Mouse (Mus musculus): Measurements from ENCODE around the gene Wdfy4. TPM values are rescaled to one million over a fixed set of nuclear protein-coding genes. Genes with fewer than 3 reads are reported as not detected.

The Wdfy4 gene
- polyA plus RNA-seq, 1 experiment from 2014 or later = 0.19 TPM

DNA sequence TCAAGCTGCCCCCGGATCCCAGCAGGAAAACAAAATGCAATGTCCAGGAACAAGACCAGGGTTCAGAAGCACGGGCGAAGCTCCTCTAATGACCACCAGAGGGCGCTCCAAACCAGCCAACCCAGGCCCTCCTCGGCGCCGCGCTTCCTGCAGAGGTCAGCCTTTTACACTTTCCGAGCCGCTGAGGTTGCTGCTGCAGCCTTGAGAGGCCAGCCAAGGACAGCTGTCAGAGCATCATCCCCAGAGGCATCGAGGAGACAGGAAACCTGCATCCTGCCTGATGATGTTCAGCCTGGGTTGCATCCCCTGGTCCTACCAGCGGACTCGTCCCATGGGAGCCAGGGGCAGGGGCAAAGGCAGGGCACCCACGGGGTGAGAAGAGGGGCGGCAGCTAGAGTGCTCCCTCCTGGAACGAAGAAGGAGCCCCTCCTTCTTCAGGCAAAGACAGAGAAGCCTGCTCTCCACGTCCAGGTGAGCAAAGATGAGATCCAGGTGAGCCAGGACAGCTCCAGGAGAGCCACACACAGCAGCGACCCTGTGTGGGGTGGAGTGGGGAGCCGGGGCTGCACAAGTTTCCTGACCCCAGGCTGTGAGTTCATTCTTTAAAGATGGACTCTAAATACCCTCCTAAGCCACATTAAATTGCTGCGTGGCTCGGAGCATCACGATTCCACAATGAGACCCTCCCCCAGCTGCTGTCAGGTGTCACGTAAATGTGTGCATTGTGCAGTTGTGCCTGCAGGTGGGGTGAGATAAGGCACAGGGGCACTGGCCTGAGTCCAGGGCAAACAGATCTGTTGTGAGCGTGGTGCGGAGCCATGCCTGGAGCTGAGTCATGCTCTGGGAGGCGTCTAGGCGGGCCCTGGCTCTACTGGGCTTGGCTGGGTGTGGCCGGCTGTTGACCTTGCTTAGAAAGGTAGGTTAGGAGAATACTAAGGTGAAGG is 28.8 kb upstream of the Wdfy4 start, which contains the start of gene Arhgap22:
Arhgap22 (plus strand) TSS at position 204 of the 944 bp plus-strand sequence.
- H3K27ac ChIP-seq = no peak within 1 kb of the TSS
- H3K9me3 ChIP-seq (ENCODE audit: control insufficient read depth, low read length) = no peaks in the 10 kb centered on the region
- WGBS = 17% methylated on average over 28 of the region's 28 CpGs
- no peaks in the 10 kb centered on the region; the same call in 1 of the 2 replicates for H3K4me1 ChIP-seq (replicated peaks; ENCODE audit: control insufficient read depth, insufficient read depth, low read length)
- H3K4me2 ChIP-seq (replicated peaks) = peak within 1 kb of the TSS; percentile 55
- no peaks in the 10 kb centered on the region for H3K36me3 ChIP-seq (replicated peaks; ENCODE audit: control insufficient read depth, insufficient read depth)
- H3K9ac ChIP-seq = peak within 1 kb of the TSS; percentile 53
- ATAC-seq (ENCODE audit: low FRiP score) (peak; percentile 75), DNase-seq (ENCODE audit: low spot score) (peak; percentile 90)
- H3K4me3 ChIP-seq (replicated peaks; ENCODE audit: low read length) = peak within 1 kb of the TSS; percentile 22
- no peaks in the 10 kb centered on the region for H3K27me3 ChIP-seq (ENCODE audit: control insufficient read depth, insufficient read depth, low read length)

DNA sequence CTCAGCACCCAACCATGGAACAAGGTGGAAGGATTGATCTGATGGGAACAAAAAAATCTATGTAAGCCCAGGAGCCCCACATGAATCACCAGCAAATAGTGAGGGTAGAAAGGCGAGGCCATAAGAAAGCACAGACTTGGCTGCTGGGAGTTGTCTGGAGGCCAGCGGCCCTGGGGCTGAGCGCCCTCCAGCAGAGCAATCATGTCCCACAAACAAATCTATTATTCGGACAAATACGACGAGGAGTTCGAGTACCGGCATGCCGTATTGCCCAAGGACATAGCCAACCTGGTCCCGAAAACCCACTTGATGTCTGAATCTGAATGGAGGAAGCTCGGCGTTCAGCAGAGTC is 27.6 kb upstream of the Wdfy4 start:
- ATAC-seq (ENCODE audit: low FRiP score) (no peak), DNase-seq (ENCODE audit: low spot score) (no peak)
- Histone ChIP-seq H3K36me3 (replicated peaks; ENCODE audit: control insufficient read depth, insufficient read depth) (no peaks in the 10 kb centered on the region), H3K9me3 (ENCODE audit: control insufficient read depth, low read length) (no peaks in the 10 kb centered on the region), H3K27me3 (ENCODE audit: control insufficient read depth, insufficient read depth, low read length) (no peaks in the 10 kb centered on the region), H3K4me3 (replicated peaks; ENCODE audit: low read length) (no peak overlapping the region), H3K4me2 (replicated peaks) (no peak overlapping the region), H3K9ac (no peak overlapping the region), H3K27ac (no peak overlapping the region), H3K4me1 (replicated peaks; ENCODE audit: control insufficient read depth, insufficient read depth, low read length) (no peaks in the 10 kb centered on the region; the same call in 1 of the 2 replicates)
- 89% methylated on average over 12 of the region's 12 CpGs for WGBS

DNA sequence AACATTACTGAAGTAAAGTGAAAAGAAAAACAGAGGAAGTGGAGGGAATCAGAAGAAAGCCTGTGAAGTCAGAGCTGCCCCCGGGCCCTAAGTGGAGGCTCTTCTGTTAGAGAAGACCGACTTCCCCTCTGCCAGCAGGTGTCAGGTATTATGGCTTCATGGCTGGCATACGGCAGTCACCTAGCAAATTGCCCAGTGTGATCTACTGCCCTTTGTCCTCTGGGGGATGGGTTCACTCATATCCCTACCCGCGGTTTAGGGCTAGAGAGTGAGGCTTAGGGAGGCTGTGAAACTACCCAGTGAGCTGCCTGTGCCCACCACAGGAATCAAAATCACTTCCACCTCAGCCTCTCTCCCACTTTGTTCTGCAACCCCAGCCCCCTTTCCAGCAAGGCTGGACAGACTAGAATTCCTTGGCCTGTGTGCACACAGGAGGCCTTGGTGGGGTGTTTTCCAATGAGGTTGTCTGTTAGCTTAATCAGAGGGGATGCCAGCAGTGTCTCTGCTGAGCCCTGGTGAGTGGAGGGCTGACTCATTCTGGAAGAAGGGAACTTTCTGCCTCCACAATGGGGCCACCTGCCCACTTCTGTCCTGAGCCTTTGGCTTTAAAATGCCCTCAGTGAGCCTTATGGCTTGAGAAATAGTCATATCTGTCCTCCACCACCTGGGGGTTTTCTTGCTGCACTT is 27.1 kb upstream of the Wdfy4 start:
- no peak overlapping the region for H3K27ac ChIP-seq
- no peak for DNase-seq (ENCODE audit: low spot score)
- no peak overlapping the region for H3K4me2 ChIP-seq (replicated peaks)
- 65% methylated on average over 5 of the region's 5 CpGs for WGBS
- H3K27me3 ChIP-seq (ENCODE audit: control insufficient read depth, insufficient read depth, low read length) = no peaks in the 10 kb centered on the region
- no peak for ATAC-seq (ENCODE audit: low FRiP score)
- H3K4me1 ChIP-seq (replicated peaks; ENCODE audit: control insufficient read depth, insufficient read depth, low read length) = no peaks in the 10 kb centered on the region; the same call in 1 of the 2 replicates
- no peak overlapping the region for H3K4me3 ChIP-seq (replicated peaks; ENCODE audit: low read length)
- H3K9ac ChIP-seq = no peak overlapping the region
- H3K9me3 ChIP-seq (ENCODE audit: control insufficient read depth, low read length) = no peaks in the 10 kb centered on the region
- no peaks in the 10 kb centered on the region for H3K36me3 ChIP-seq (replicated peaks; ENCODE audit: control insufficient read depth, insufficient read depth)

DNA sequence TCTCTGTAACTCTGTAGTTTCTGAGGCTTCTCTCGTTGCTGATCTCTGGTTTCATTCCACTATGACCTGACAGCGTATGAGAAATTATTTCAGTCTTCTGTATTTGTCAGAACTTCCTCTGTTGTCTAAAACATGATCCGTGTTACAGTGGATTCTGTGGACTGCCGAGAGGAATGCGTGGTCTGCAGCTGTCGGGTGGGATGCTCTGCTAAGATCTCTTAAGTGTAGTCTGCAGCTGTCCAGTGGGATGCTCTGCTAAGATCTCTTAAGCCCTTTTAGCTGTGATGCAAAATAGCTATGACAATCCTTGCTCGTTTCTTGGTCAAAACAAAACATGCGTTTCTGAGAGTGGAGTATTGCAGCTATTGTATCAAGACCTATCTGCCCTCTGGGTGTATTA is 25.5 kb upstream of the Wdfy4 start:
- ATAC-seq (ENCODE audit: low FRiP score) = no peak

DNA sequence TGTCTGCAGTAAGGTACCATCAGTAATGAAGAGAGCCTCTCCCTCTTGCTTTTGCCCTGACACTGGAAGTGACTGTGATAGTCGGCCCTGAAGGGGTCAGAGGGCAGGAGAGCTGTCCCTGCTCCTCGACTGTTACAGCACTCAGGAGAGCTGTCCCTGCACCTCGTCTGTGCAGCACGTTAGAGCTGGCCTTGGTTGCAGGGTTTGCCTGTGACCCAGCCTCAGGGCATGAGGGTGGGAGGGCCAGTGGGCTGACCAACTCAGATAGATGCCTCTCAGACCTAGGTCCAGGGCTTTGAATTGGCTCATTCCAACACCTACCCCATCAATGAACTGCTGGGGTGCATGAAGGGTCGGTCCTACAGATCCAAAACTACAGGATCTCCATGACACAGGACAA is 23.0 kb upstream of the Wdfy4 start:
- ATAC-seq (ENCODE audit: low FRiP score) (no peak), DNase-seq (ENCODE audit: low spot score) (no peak)
- Histone ChIP-seq H3K4me2 (replicated peaks) (no peak overlapping the region), H3K9ac (no peak overlapping the region), H3K36me3 (replicated peaks; ENCODE audit: control insufficient read depth, insufficient read depth) (no peaks in the 10 kb centered on the region), H3K9me3 (ENCODE audit: control insufficient read depth, low read length) (no peaks in the 10 kb centered on the region), H3K4me1 (replicated peaks; ENCODE audit: control insufficient read depth, insufficient read depth, low read length) (no peaks in the 10 kb centered on the region), H3K4me3 (replicated peaks; ENCODE audit: low read length) (no peak overlapping the region), H3K27me3 (ENCODE audit: control insufficient read depth, insufficient read depth, low read length) (no peaks in the 10 kb centered on the region), H3K27ac (no peak overlapping the region)
- WGBS = 45% methylated on average over 5 of the region's 5 CpGs

More for the DNA sequence above, 25.5 kb upstream of the Wdfy4 start:
- no peak for DNase-seq (ENCODE audit: low spot score)
- WGBS = 82% methylated on average over 8 of the region's 8 CpGs
- H3K9me3 ChIP-seq (ENCODE audit: control insufficient read depth, low read length) = no peaks in the 10 kb centered on the region
- no peak overlapping the region for H3K4me2 ChIP-seq (replicated peaks)
- H3K4me3 ChIP-seq (replicated peaks; ENCODE audit: low read length) = no peak overlapping the region
- H3K27me3 ChIP-seq (ENCODE audit: control insufficient read depth, insufficient read depth, low read length) = no peaks in the 10 kb centered on the region
- no peak overlapping the region for H3K9ac ChIP-seq
- no peak overlapping the region for H3K27ac ChIP-seq
- no peaks in the 10 kb centered on the region for H3K36me3 ChIP-seq (replicated peaks; ENCODE audit: control insufficient read depth, insufficient read depth)
- H3K4me1 ChIP-seq (replicated peaks; ENCODE audit: control insufficient read depth, insufficient read depth, low read length) = no peaks in the 10 kb centered on the region; the same call in 1 of the 2 replicates

DNA sequence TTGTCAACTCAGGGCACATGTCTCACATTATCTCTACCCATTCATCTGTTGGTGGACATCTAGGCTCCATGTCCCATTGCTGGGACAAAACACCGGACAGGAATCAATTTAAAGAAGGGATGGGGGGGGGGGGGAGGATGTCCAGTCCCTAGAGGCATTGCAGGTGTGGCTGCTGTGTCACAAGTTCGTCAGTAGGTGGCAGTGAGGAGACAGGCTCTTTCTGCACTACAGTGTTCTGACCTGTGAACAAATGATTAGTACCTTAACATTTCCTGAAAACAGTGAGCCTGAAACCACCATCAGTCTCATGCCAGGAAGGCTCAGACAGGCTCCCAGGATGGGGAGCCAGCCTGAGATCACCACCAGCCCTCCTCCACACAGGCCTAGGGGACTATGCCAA is 21.7 kb upstream of the Wdfy4 start:
- H3K36me3 ChIP-seq (replicated peaks; ENCODE audit: control insufficient read depth, insufficient read depth) = no peaks in the 10 kb centered on the region
- WGBS = 25% methylated on average over 2 of the region's 2 CpGs
- no peak for ATAC-seq (ENCODE audit: low FRiP score)
- H3K9ac ChIP-seq = no peak overlapping the region
- no peak overlapping the region for H3K4me3 ChIP-seq (replicated peaks; ENCODE audit: low read length)
- H3K27me3 ChIP-seq (ENCODE audit: control insufficient read depth, insufficient read depth, low read length) = no peaks in the 10 kb centered on the region
- DNase-seq (ENCODE audit: low spot score) = no peak
- no peak overlapping the region for H3K4me2 ChIP-seq (replicated peaks)
- no peak overlapping the region for H3K27ac ChIP-seq
- no peaks in the 10 kb centered on the region for H3K9me3 ChIP-seq (ENCODE audit: control insufficient read depth, low read length)
- H3K4me1 ChIP-seq (replicated peaks; ENCODE audit: control insufficient read depth, insufficient read depth, low read length) = no peaks in the 10 kb centered on the region

DNA sequence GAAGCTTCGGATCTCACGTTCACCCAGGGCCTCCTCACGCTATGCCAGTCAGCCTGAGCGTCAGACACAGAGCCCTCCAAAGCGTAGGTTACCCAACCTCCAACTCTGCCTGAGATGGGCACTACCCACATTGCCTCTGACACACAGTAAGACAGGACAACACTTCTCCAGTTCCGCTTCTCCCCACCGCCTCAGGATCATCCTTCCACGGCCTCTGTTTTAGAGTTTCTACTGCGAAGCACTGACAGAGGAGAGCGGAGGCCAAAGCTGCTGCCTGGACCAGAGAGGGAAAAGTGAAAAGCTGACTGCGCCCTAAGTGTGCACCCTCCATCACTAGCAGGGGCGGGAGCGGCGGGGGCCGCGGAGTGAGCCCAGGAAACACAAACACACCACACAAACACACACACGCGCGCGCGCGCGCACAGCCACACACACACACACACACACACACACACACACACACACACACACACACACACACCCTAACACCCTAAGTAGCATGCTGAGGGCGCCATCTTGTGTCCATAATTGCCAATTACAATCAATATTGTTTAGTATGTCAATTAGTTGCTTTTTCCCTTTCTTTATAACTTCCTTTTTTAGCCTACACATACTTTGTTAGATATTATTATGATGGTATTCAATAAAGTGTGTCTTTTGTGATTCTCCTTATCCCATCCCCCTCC is 20.1 kb upstream of the Wdfy4 start:
- H3K4me3 ChIP-seq (replicated peaks; ENCODE audit: low read length) = peak overlapping the region; percentile 16; the same call in 1 of the 2 replicates

DNA sequence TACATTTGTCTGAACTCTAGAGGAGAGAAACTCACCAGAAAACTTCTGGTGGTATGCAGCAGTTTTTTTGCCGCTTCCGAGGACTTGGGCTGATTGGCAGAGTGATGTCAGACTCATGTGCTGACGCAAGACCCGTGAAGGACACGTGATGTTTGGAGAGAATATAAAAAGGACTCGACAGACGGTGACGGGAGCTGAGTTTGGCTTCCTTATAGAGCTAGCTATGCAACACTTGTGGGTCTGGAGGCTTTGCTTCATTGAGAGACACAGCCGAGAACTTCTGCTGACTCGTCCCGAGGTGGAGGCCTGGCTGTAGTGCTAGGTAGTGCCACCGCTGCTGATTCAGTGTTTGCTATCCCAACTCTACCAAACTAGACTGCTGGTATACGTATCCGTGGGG is 18.5 kb upstream of the Wdfy4 start:
- Histone ChIP-seq H3K9ac (no peak overlapping the region), H3K4me3 (replicated peaks; ENCODE audit: low read length) (no peak overlapping the region), H3K36me3 (replicated peaks; ENCODE audit: control insufficient read depth, insufficient read depth) (no peaks in the 10 kb centered on the region), H3K4me1 (replicated peaks; ENCODE audit: control insufficient read depth, insufficient read depth, low read length) (no peaks in the 10 kb centered on the region), H3K27ac (no peak overlapping the region), H3K4me2 (replicated peaks) (no peak overlapping the region), H3K9me3 (ENCODE audit: control insufficient read depth, low read length) (no peaks in the 10 kb centered on the region), H3K27me3 (ENCODE audit: control insufficient read depth, insufficient read depth, low read length) (no peaks in the 10 kb centered on the region)
- ATAC-seq (ENCODE audit: low FRiP score) (no peak), DNase-seq (ENCODE audit: low spot score) (no peak)
- 93% methylated on average over 14 of the region's 14 CpGs for WGBS

More for the DNA sequence above, 20.1 kb upstream of the Wdfy4 start:
- 37% methylated on average over 24 of the region's 24 CpGs for WGBS
- peak; percentile 85 for DNase-seq (ENCODE audit: low spot score)
- no peak overlapping the region for H3K27ac ChIP-seq
- peak; percentile 51; the same call in 1 of the 2 replicates for ATAC-seq (ENCODE audit: low FRiP score)
- H3K9me3 ChIP-seq (ENCODE audit: control insufficient read depth, low read length) = no peaks in the 10 kb centered on the region
- no peaks in the 10 kb centered on the region for H3K27me3 ChIP-seq (ENCODE audit: control insufficient read depth, insufficient read depth, low read length)
- H3K36me3 ChIP-seq (replicated peaks; ENCODE audit: control insufficient read depth, insufficient read depth) = no peaks in the 10 kb centered on the region
- peak overlapping the region; percentile 47 for H3K4me2 ChIP-seq (replicated peaks)
- no peak overlapping the region for H3K9ac ChIP-seq
- H3K4me1 ChIP-seq (replicated peaks; ENCODE audit: control insufficient read depth, insufficient read depth, low read length) = no peaks in the 10 kb centered on the region

DNA sequence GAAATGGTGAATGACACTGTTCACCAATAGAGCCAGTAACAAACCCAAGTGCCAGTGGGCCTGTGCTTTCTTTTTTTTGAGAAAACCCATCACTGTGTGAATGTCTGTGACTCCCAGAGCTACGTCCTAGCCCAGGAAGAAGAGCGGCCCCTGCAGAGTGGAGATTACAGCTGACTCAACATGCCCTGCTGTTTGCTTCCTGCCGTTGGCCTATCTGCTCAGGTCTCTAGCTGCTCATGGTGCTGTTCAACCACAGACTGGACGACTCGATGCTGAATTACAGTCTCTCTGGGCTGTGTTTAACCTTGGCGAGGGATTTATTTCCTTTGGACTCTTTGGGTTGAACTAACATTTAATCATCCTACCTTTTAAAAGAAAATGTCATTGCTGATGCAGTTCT is 17.6 kb upstream of the Wdfy4 start:
- Histone ChIP-seq H3K4me2 (replicated peaks) (no peak overlapping the region), H3K4me3 (replicated peaks; ENCODE audit: low read length) (no peak overlapping the region), H3K9ac (no peak overlapping the region), H3K27me3 (ENCODE audit: control insufficient read depth, insufficient read depth, low read length) (no peaks in the 10 kb centered on the region), H3K27ac (no peak overlapping the region), H3K4me1 (replicated peaks; ENCODE audit: control insufficient read depth, insufficient read depth, low read length) (no peaks in the 10 kb centered on the region), H3K36me3 (replicated peaks; ENCODE audit: control insufficient read depth, insufficient read depth) (no peaks in the 10 kb centered on the region), H3K9me3 (ENCODE audit: control insufficient read depth, low read length) (no peaks in the 10 kb centered on the region)
- ATAC-seq (ENCODE audit: low FRiP score) (no peak), DNase-seq (ENCODE audit: low spot score) (no peak)
- WGBS = 89% methylated on average over 6 of the region's 6 CpGs

All from hindbrain, embryonic 14.5 days (tissue).